Mouse (Mus musculus): ENCODE measurements around the gene Faap100. TPM values are rescaled to one million over a fixed set of nuclear protein-coding genes. Genes with fewer than 3 reads are reported as not detected.
A peak's percentile ranks its signal among the peaks of the same experiment; 100 is the strongest.
"Not testable (repeated sequence)": the region's sequence is repeated elsewhere in the genome, so short reads cannot be mapped to it uniquely, and the experiment has no call there.

The Faap100 gene
- polyA plus RNA-seq, 1 experiment from 2014 or later: 36.7 TPM

GRCm38 (mm10) chr11:120355277-120356039 lies 23.1 kb downstream of the Faap100 start:
- H3K27me3 ChIP-seq (ENCODE audit: control insufficient read depth, insufficient read depth, low read depth, low read length): no peaks in the 10 kb centered on the region
- H3K4me1 ChIP-seq (replicated peaks; ENCODE audit: control insufficient read depth, insufficient read depth, low read length): peaks cover 71% of the 10 kb centered on the region
- no peak for ATAC-seq (ENCODE audit: low read depth)
- peak overlapping the region; percentile 45; the same call in 1 of the 2 replicates for H3K27ac ChIP-seq (ENCODE audit: low read length)
- WGBS: 34% methylated on average over 5 of the region's 5 CpGs
- H3K9me3 ChIP-seq (ENCODE audit: control insufficient read depth, low read length): no peaks in the 10 kb centered on the region
- H3K4me3 ChIP-seq (ENCODE audit: low read length): no peak overlapping the region
- no peaks in the 10 kb centered on the region; the same call in 1 of the 2 replicates for H3K36me3 ChIP-seq (ENCODE audit: control insufficient read depth, insufficient read depth, low read length)
- no peak overlapping the region for H3K4me2 ChIP-seq (ENCODE audit: low read depth, low read length)
- H3K9ac ChIP-seq (ENCODE audit: low read length): no peak overlapping the region

GRCm38 (mm10) chr11:120354304-120355276 lies 24.0 kb downstream of the Faap100 start:
- no peaks in the 10 kb centered on the region; the same call in 1 of the 2 replicates for H3K36me3 ChIP-seq (ENCODE audit: control insufficient read depth, insufficient read depth, low read length)
- H3K27ac ChIP-seq (ENCODE audit: low read length): peak overlapping the region; percentile 45; the same call in 1 of the 2 replicates
- no peak overlapping the region for H3K9ac ChIP-seq (ENCODE audit: low read length)
- peaks cover 64% of the 10 kb centered on the region for H3K4me1 ChIP-seq (replicated peaks; ENCODE audit: control insufficient read depth, insufficient read depth, low read length)
- no peak overlapping the region for H3K4me2 ChIP-seq (ENCODE audit: low read depth, low read length)
- no peaks in the 10 kb centered on the region for H3K9me3 ChIP-seq (ENCODE audit: control insufficient read depth, low read length)
- H3K4me3 ChIP-seq (ENCODE audit: low read length): no peak overlapping the region
- ATAC-seq (ENCODE audit: low read depth): no peak
- no peaks in the 10 kb centered on the region for H3K27me3 ChIP-seq (ENCODE audit: control insufficient read depth, insufficient read depth, low read depth, low read length)
- WGBS: 82% methylated on average over 17 of the region's 17 CpGs

GRCm38 (mm10) chr11:120353500-120354303 lies 24.9 kb downstream of the Faap100 start:
- Histone ChIP-seq H3K27ac (ENCODE audit: low read length) (peak overlapping the region; percentile 99), H3K4me1 (replicated peaks; ENCODE audit: control insufficient read depth, insufficient read depth, low read length) (peaks cover 57% of the 10 kb centered on the region)

GRCm38 (mm10) chr11:120352571-120353290 lies 25.8 kb downstream of the Faap100 start:
- WGBS: 38% methylated on average over 13 of the region's 13 CpGs
- H3K4me2 ChIP-seq (ENCODE audit: low read depth, low read length): no peak overlapping the region
- H3K4me1 ChIP-seq (replicated peaks; ENCODE audit: control insufficient read depth, insufficient read depth, low read length): peaks cover 47% of the 10 kb centered on the region
- ATAC-seq (ENCODE audit: low read depth): no peak
- H3K27me3 ChIP-seq (ENCODE audit: control insufficient read depth, insufficient read depth, low read depth, low read length): no peaks in the 10 kb centered on the region
- peak overlapping the region; percentile 59 for H3K9ac ChIP-seq (ENCODE audit: low read length)
- H3K36me3 ChIP-seq (ENCODE audit: control insufficient read depth, insufficient read depth, low read length): no peaks in the 10 kb centered on the region; the same call in 1 of the 2 replicates
- H3K27ac ChIP-seq (ENCODE audit: low read length): peak overlapping the region; percentile 99
- no peak overlapping the region for H3K4me3 ChIP-seq (ENCODE audit: low read length)
- no peaks in the 10 kb centered on the region for H3K9me3 ChIP-seq (ENCODE audit: control insufficient read depth, low read length)

More at GRCm38 (mm10) chr11:120353500-120354303, 24.9 kb downstream of the Faap100 start:
- 22% methylated on average over 26 of the region's 26 CpGs for WGBS
- Histone ChIP-seq H3K9me3 (ENCODE audit: control insufficient read depth, low read length) (no peaks in the 10 kb centered on the region), H3K4me2 (ENCODE audit: low read depth, low read length) (peak overlapping the region; percentile 35), H3K9ac (ENCODE audit: low read length) (peak overlapping the region; percentile 46; the same call in 1 of the 2 replicates), H3K4me3 (ENCODE audit: low read length) (peak overlapping the region; percentile 19; the same call in 1 of the 2 replicates), H3K36me3 (ENCODE audit: control insufficient read depth, insufficient read depth, low read length) (no peaks in the 10 kb centered on the region; the same call in 1 of the 2 replicates), H3K27me3 (ENCODE audit: control insufficient read depth, insufficient read depth, low read depth, low read length) (no peaks in the 10 kb centered on the region)
- ATAC-seq (ENCODE audit: low read depth): no peak

- H3K27ac ChIP-seq (ENCODE audit: low read length): peak overlapping the region; percentile 99
- H3K9me3 ChIP-seq (ENCODE audit: control insufficient read depth, low read length); H3K27me3 ChIP-seq (ENCODE audit: control insufficient read depth, insufficient read depth, low read depth, low read length); H3K4me2 ChIP-seq (ENCODE audit: low read depth, low read length); H3K9ac ChIP-seq (ENCODE audit: low read length); ATAC-seq (ENCODE audit: low read depth); H3K4me3 ChIP-seq (ENCODE audit: low read length); H3K36me3 ChIP-seq (ENCODE audit: control insufficient read depth, insufficient read depth, low read length): not testable (repeated sequence)
- peaks cover 41% of the 10 kb centered on the region for H3K4me1 ChIP-seq (replicated peaks; ENCODE audit: control insufficient read depth, insufficient read depth, low read length)
- WGBS: 79% methylated on average over 5 of the region's 5 CpGs
Measured at GRCm38 (mm10) chr11:120352093-120352350, 26.5 kb downstream of the Faap100 start.

GRCm38 (mm10) chr11:120351250-120352092 lies 27.1 kb downstream of the Faap100 start:
- Histone ChIP-seq H3K9ac (ENCODE audit: low read length) (peak overlapping the region; percentile 37), H3K4me3 (ENCODE audit: low read length) (no peak overlapping the region), H3K27ac (ENCODE audit: low read length) (peak overlapping the region; percentile 99), H3K36me3 (ENCODE audit: control insufficient read depth, insufficient read depth, low read length) (peaks cover 5% of the 10 kb centered on the region), H3K9me3 (ENCODE audit: control insufficient read depth, low read length) (no peaks in the 10 kb centered on the region), H3K27me3 (ENCODE audit: control insufficient read depth, insufficient read depth, low read depth, low read length) (no peaks in the 10 kb centered on the region), H3K4me2 (ENCODE audit: low read depth, low read length) (peak overlapping the region; percentile 92; the same call in 1 of the 2 replicates), H3K4me1 (replicated peaks; ENCODE audit: control insufficient read depth, insufficient read depth, low read length) (peaks cover 41% of the 10 kb centered on the region)
- ATAC-seq (ENCODE audit: low read depth): no peak
- WGBS: 75% methylated on average over 10 of the region's 10 CpGs

GRCm38 (mm10) chr11:120350711-120351110 lies 27.9 kb downstream of the Faap100 start:
- H3K27ac ChIP-seq (ENCODE audit: low read length): peak overlapping the region; percentile 99
- ATAC-seq (ENCODE audit: low read depth): no peak
- no peaks in the 10 kb centered on the region for H3K27me3 ChIP-seq (ENCODE audit: control insufficient read depth, insufficient read depth, low read depth, low read length)
- H3K9ac ChIP-seq (ENCODE audit: low read length): peak overlapping the region; percentile 97
- H3K9me3 ChIP-seq (ENCODE audit: control insufficient read depth, low read length): no peaks in the 10 kb centered on the region
- 12% methylated on average over 11 of the region's 11 CpGs for WGBS
- H3K4me1 ChIP-seq (replicated peaks; ENCODE audit: control insufficient read depth, insufficient read depth, low read length): peaks cover 37% of the 10 kb centered on the region
- peak overlapping the region; percentile 100 for H3K4me3 ChIP-seq (ENCODE audit: low read length)
- H3K4me2 ChIP-seq (ENCODE audit: low read depth, low read length): peak overlapping the region; percentile 92
- peaks cover 7% of the 10 kb centered on the region for H3K36me3 ChIP-seq (ENCODE audit: control insufficient read depth, insufficient read depth, low read length)
